In genomic region chr11:59227604-59228121, GRCm38 (mm10) we compare ENCODE assay signal across 8 mouse cellular contexts. TPM values are rescaled to one million over a fixed set of nuclear protein-coding genes. Genes with fewer than 3 reads are reported as not detected.
DNase-seq lines count a peak whose midpoint lies in the region; ATAC-seq and TF ChIP-seq lines count a peak whose summit lies in the region.

No protein-coding gene starts in this region.

- TF ChIP-seq CTCF in MEL (IDR thresholded peaks at IDR 0.05 in 2 of 3, conservative IDR thresholded peaks at IDR 0.05 in 1 of 3; ENCODE audit: control insufficient read depth in 1 of 3, insufficient read depth in 1 of 3, low read depth in 2 of 3, low read length in 3 of 3, poor library complexity in 1 of 3, severe bottlenecking in 1 of 3): no peak

- H3K27me3 ChIP-seq in heart, embryonic 16.5 days (ENCODE audit: control insufficient read depth, insufficient read depth, low read length): no peaks in the 10 kb centered on the region
- no peaks in the 10 kb centered on the region for H3K27me3 ChIP-seq in MEL (ENCODE audit: control insufficient read depth in 1 of 2, insufficient read depth in 2 of 2, low read length in 2 of 2)
- no peaks in the 10 kb centered on the region for H3K27me3 ChIP-seq in forebrain, embryonic 14.5 days (replicated peaks; ENCODE audit: control insufficient read depth, insufficient read depth, low read length)
- no peaks in the 10 kb centered on the region for H3K27me3 ChIP-seq in liver, embryonic 16.5 days (ENCODE audit: control insufficient read depth, insufficient read depth, low read depth, low read length)
- H3K27me3 ChIP-seq in stomach, embryonic 15.5 days (replicated peaks): no peaks in the 10 kb centered on the region

- TF ChIP-seq EP300 in MEL (IDR thresholded peaks at IDR 0.05; ENCODE audit: low read depth in 1 of 2, low read length in 2 of 2): no peak

- no peak for DNase-seq in heart, adult 9 months (ENCODE audit: low spot score in 2 of 2)
- peak; percentile 34 for DNase-seq in MEL (ENCODE audit: low read depth, low spot score)
- no peak for DNase-seq in forebrain, embryonic 14.5 days (ENCODE audit: low spot score)
- DNase-seq in natural killer cell, adult 2 months (ENCODE audit: low spot score in 2 of 2): no peak
- no peak for DNase-seq in testis, postnatal 10 days (ENCODE audit: low spot score)

- H3K4me3 ChIP-seq in heart, embryonic 16.5 days (ENCODE audit: low read length): peak overlapping the region; percentile 100
- peak overlapping the region; percentile 88 to 95 for H3K4me3 ChIP-seq in MEL (ENCODE audit: control insufficient read depth in 1 of 2, insufficient read depth in 1 of 2, low read depth in 2 of 2, low read length in 2 of 2)
- H3K4me3 ChIP-seq in forebrain, embryonic 14.5 days (ENCODE audit: low read depth, low read length): peak overlapping the region; percentile 99
- peak overlapping the region; percentile 91 for H3K4me3 ChIP-seq in liver, embryonic 16.5 days (ENCODE audit: low read depth, low read length)
- peak overlapping the region; percentile 98 for H3K4me3 ChIP-seq in stomach, embryonic 15.5 days (replicated peaks)

- H3K27ac ChIP-seq in heart, embryonic 16.5 days (ENCODE audit: low read length): peak overlapping the region; percentile 96
- peak overlapping the region; percentile 70 for H3K27ac ChIP-seq in MEL (ENCODE audit: control insufficient read depth, low read depth, low read length)
- peak overlapping the region; percentile 92 for H3K27ac ChIP-seq in forebrain, embryonic 14.5 days (ENCODE audit: low read depth, low read length)
- peak overlapping the region; percentile 97 for H3K27ac ChIP-seq in liver, embryonic 16.5 days (ENCODE audit: low read length)
- H3K27ac ChIP-seq in stomach, embryonic 15.5 days: peak overlapping the region; percentile 94

- no peak for TF ChIP-seq RAD21 in MEL (IDR thresholded peaks at IDR 0.05; ENCODE audit: low read depth, low read length)

- peak overlapping the region; percentile 72 for H3K4me2 ChIP-seq in heart, embryonic 16.5 days (ENCODE audit: low read depth, low read length)
- H3K4me2 ChIP-seq in forebrain, embryonic 14.5 days (ENCODE audit: low read length): peak overlapping the region; percentile 95
- H3K4me2 ChIP-seq in liver, embryonic 16.5 days (ENCODE audit: low read depth, low read length): peak overlapping the region; percentile 83
- H3K4me2 ChIP-seq in stomach, embryonic 15.5 days: peak overlapping the region; percentile 71

- TF ChIP-seq POLR2A in MEL (IDR thresholded peaks at IDR 0.05; ENCODE audit: control insufficient read depth in 1 of 2, insufficient read depth in 1 of 2, low read depth in 1 of 2, low read length in 2 of 2, poor library complexity in 1 of 2): no peak; a peak in 1 of 4 replicates

- no peaks in the 10 kb centered on the region for H3K9me3 ChIP-seq in heart, embryonic 16.5 days (replicated peaks; ENCODE audit: control insufficient read depth, low read length)
- no peaks in the 10 kb centered on the region for H3K9me3 ChIP-seq in MEL (replicated peaks; ENCODE audit: insufficient read depth, low read length)
- H3K9me3 ChIP-seq in forebrain, embryonic 14.5 days (replicated peaks; ENCODE audit: control insufficient read depth, low read length): no peaks in the 10 kb centered on the region
- no peaks in the 10 kb centered on the region for H3K9me3 ChIP-seq in liver, embryonic 16.5 days (replicated peaks; ENCODE audit: control insufficient read depth, low read length)
- H3K9me3 ChIP-seq in stomach, embryonic 15.5 days: no peaks in the 10 kb centered on the region

- peak overlapping the region; percentile 100 for H3K9ac ChIP-seq in heart, embryonic 16.5 days (ENCODE audit: low read length)
- H3K9ac ChIP-seq in MEL (ENCODE audit: control insufficient read depth, low read depth, low read length, poor library complexity, severe bottlenecking): peak overlapping the region; percentile 93
- peak overlapping the region; percentile 98 for H3K9ac ChIP-seq in forebrain, embryonic 14.5 days (ENCODE audit: low read length)
- peak overlapping the region; percentile 99 for H3K9ac ChIP-seq in liver, embryonic 16.5 days (ENCODE audit: low read depth, low read length)
- peak overlapping the region; percentile 99 for H3K9ac ChIP-seq in stomach, embryonic 15.5 days

- H3K4me1 ChIP-seq in heart, embryonic 16.5 days (ENCODE audit: control insufficient read depth, insufficient read depth, low read length): peaks cover 49% of the 10 kb centered on the region
- H3K4me1 ChIP-seq in MEL (ENCODE audit: control insufficient read depth in 1 of 2, insufficient read depth in 2 of 2, low read length in 2 of 2): peaks cover 28 to 44% of the 10 kb centered on the region in 2 experiments
- H3K4me1 ChIP-seq in forebrain, embryonic 14.5 days (ENCODE audit: control insufficient read depth, insufficient read depth, low read length): peaks cover 25% of the 10 kb centered on the region
- peaks cover 57% of the 10 kb centered on the region for H3K4me1 ChIP-seq in liver, embryonic 16.5 days (ENCODE audit: control insufficient read depth, low read depth, low read length)
- H3K4me1 ChIP-seq in stomach, embryonic 15.5 days: peaks cover 37% of the 10 kb centered on the region

- H3K79me2 ChIP-seq in MEL (ENCODE audit: control insufficient read depth, insufficient read depth, low read length, poor library complexity): peaks cover 57% of the 10 kb centered on the region

- peak; percentile 76 for ATAC-seq in heart, embryonic 16.5 days (replicated peaks; ENCODE audit: extremely low read depth, insufficient read depth, low FRiP score)
- peak; percentile 76 for ATAC-seq in forebrain, embryonic 14.5 days
- peak; percentile 73 for ATAC-seq in liver, embryonic 16.5 days (ENCODE audit: low read depth)
- ATAC-seq in stomach, embryonic 15.5 days (ENCODE audit: insufficient read depth, low FRiP score, low read depth): peak; percentile 72

- H3K36me3 ChIP-seq in heart, embryonic 16.5 days (ENCODE audit: control insufficient read depth, insufficient read depth): no peaks in the 10 kb centered on the region; the same call in 1 of the 2 replicates
- H3K36me3 ChIP-seq in MEL (ENCODE audit: control insufficient read depth in 1 of 2, insufficient read depth in 2 of 2, low read length in 2 of 2): peaks cover 9 to 56% of the 10 kb centered on the region in 2 experiments; a peak in 3 of 4 replicates
- peaks cover 7% of the 10 kb centered on the region; the same call in 1 of the 2 replicates for H3K36me3 ChIP-seq in forebrain, embryonic 14.5 days (ENCODE audit: control insufficient read depth, insufficient read depth, low read length)
- H3K36me3 ChIP-seq in liver, embryonic 16.5 days (ENCODE audit: control insufficient read depth, insufficient read depth): peaks cover 4% of the 10 kb centered on the region; the same call in 1 of the 2 replicates
- H3K36me3 ChIP-seq in stomach, embryonic 15.5 days: no peaks in the 10 kb centered on the region

- 1% methylated on average over 51 of the region's 51 CpGs for WGBS in heart, embryonic 16.5 days
- under 1% methylated on average over 49 of the region's 51 CpGs for WGBS in forebrain, embryonic 14.5 days
- WGBS in liver, embryonic 16.5 days (ENCODE audit: insufficient replicate concordance): under 1% methylated on average over 51 of the region's 51 CpGs
- WGBS in stomach, embryonic 15.5 days: under 1% methylated on average over 50 of the region's 51 CpGs

RNA-seq across cellular contexts. Expression of gene Arf1, which starts 0.4 kb away (rescaled TPM):
- 597 and 626 TPM in 2 replicates for polyA plus RNA-seq in heart, embryonic 16.5 days (2015; fragmentation: Nextera tagmentation; extraction: Ambion mirVana)
- total RNA-seq in MEL (2012; rRNA removed): 541 and 555 TPM in 2 replicates
- polyA plus RNA-seq in MEL (2012; ENCODE audit: insufficient read depth in 1 of 2, insufficient read length in 2 of 2, low read depth in 1 of 2, low replicate concordance in 2 of 2, missing spikeins in 1 of 2): 100 to 1,000 TPM in 1 of 2 experiments, not detected in 1; 617 TPM
- polyA plus RNA-seq in forebrain, embryonic 14.5 days (2014; fragmentation: Nextera tagmentation; extraction: Ambion mirVana): 666 and 687 TPM in 2 replicates
- polyA plus RNA-seq in liver, embryonic 16.5 days (2015; fragmentation: Nextera tagmentation; extraction: Ambion mirVana): 251 and 257 TPM in 2 replicates
- polyA plus RNA-seq in stomach, embryonic 15.5 days (2015; fragmentation: Nextera tagmentation; extraction: Ambion mirVana): 666 and 701 TPM in 2 replicates

RNA-seq across cellular contexts. Expression of gene 2310033P09Rik, which starts 19.5 kb away (rescaled TPM):
- polyA plus RNA-seq in heart, embryonic 16.5 days (2015; fragmentation: Nextera tagmentation; extraction: Ambion mirVana): 18.8 and 21.0 TPM in 2 replicates
- total RNA-seq in MEL (2012; rRNA removed): 29.7 and 35.5 TPM in 2 replicates
- 10 to 100 TPM in 1 of 2 experiments, not detected in 1; 59.8 TPM for polyA plus RNA-seq in MEL (2012; ENCODE audit: insufficient read depth in 1 of 2, insufficient read length in 2 of 2, low read depth in 1 of 2, low replicate concordance in 2 of 2, missing spikeins in 1 of 2)
- polyA plus RNA-seq in forebrain, embryonic 14.5 days (2014; fragmentation: Nextera tagmentation; extraction: Ambion mirVana): 27.7 and 30.5 TPM in 2 replicates
- 14.6 and 15.1 TPM in 2 replicates for polyA plus RNA-seq in liver, embryonic 16.5 days (2015; fragmentation: Nextera tagmentation; extraction: Ambion mirVana)
- polyA plus RNA-seq in stomach, embryonic 15.5 days (2015; fragmentation: Nextera tagmentation; extraction: Ambion mirVana): 27.7 and 29.2 TPM in 2 replicates

RNA-seq across cellular contexts. Expression of gene Mrpl55, which starts 25.4 kb away (rescaled TPM):
- 115 and 131 TPM in 2 replicates for polyA plus RNA-seq in heart, embryonic 16.5 days (2015; fragmentation: Nextera tagmentation; extraction: Ambion mirVana)
- 75.0 and 75.5 TPM in 2 replicates for total RNA-seq in MEL (2012; rRNA removed)
- 10 to 100 TPM in 1 of 2 experiments, not detected in 1; 68.5 TPM for polyA plus RNA-seq in MEL (2012; ENCODE audit: insufficient read depth in 1 of 2, insufficient read length in 2 of 2, low read depth in 1 of 2, low replicate concordance in 2 of 2, missing spikeins in 1 of 2)
- polyA plus RNA-seq in forebrain, embryonic 14.5 days (2014; fragmentation: Nextera tagmentation; extraction: Ambion mirVana): 109 and 119 TPM in 2 replicates
- polyA plus RNA-seq in liver, embryonic 16.5 days (2015; fragmentation: Nextera tagmentation; extraction: Ambion mirVana): 43.1 and 44.3 TPM in 2 replicates
- 84.4 and 90.4 TPM in 2 replicates for polyA plus RNA-seq in stomach, embryonic 15.5 days (2015; fragmentation: Nextera tagmentation; extraction: Ambion mirVana)

RNA-seq across cellular contexts. Expression of gene Guk1, which starts 35.7 kb away (rescaled TPM):
- polyA plus RNA-seq in heart, embryonic 16.5 days (2015; fragmentation: Nextera tagmentation; extraction: Ambion mirVana): 130 and 140 TPM in 2 replicates
- 249 and 295 TPM in 2 replicates for total RNA-seq in MEL (2012; rRNA removed)
- 100 to 1,000 TPM in 1 of 2 experiments, not detected in 1; 215 TPM for polyA plus RNA-seq in MEL (2012; ENCODE audit: insufficient read depth in 1 of 2, insufficient read length in 2 of 2, low read depth in 1 of 2, low replicate concordance in 2 of 2, missing spikeins in 1 of 2)
- 198 and 199 TPM in 2 replicates for polyA plus RNA-seq in forebrain, embryonic 14.5 days (2014; fragmentation: Nextera tagmentation; extraction: Ambion mirVana)
- polyA plus RNA-seq in liver, embryonic 16.5 days (2015; fragmentation: Nextera tagmentation; extraction: Ambion mirVana): 55.0 TPM in 2 replicates
- polyA plus RNA-seq in stomach, embryonic 15.5 days (2015; fragmentation: Nextera tagmentation; extraction: Ambion mirVana): 115 and 121 TPM in 2 replicates

RNA-seq across cellular contexts. Expression of gene Gjc2, which starts 44.6 kb away (rescaled TPM):
- polyA plus RNA-seq in heart, embryonic 16.5 days (2015; fragmentation: Nextera tagmentation; extraction: Ambion mirVana): 0.50 and 0.54 TPM in 2 replicates
- total RNA-seq in MEL (2012; rRNA removed): 0.08 TPM in 1 of 2 replicates, not detected in the other
- under 1 TPM in 1 of 2 experiments, not detected in 1; 0.07 TPM for polyA plus RNA-seq in MEL (2012; ENCODE audit: insufficient read depth in 1 of 2, insufficient read length in 2 of 2, low read depth in 1 of 2, low replicate concordance in 2 of 2, missing spikeins in 1 of 2)
- polyA plus RNA-seq in forebrain, embryonic 14.5 days (2014; fragmentation: Nextera tagmentation; extraction: Ambion mirVana): 0.10 TPM in 1 of 2 replicates, not detected in the other
- 0.08 and 0.20 TPM in 2 replicates for polyA plus RNA-seq in liver, embryonic 16.5 days (2015; fragmentation: Nextera tagmentation; extraction: Ambion mirVana)
- 1.2 and 1.7 TPM in 2 replicates for polyA plus RNA-seq in stomach, embryonic 15.5 days (2015; fragmentation: Nextera tagmentation; extraction: Ambion mirVana)
